ENCODE assay signal across 8 mouse cellular contexts in the genomic region with DNA sequence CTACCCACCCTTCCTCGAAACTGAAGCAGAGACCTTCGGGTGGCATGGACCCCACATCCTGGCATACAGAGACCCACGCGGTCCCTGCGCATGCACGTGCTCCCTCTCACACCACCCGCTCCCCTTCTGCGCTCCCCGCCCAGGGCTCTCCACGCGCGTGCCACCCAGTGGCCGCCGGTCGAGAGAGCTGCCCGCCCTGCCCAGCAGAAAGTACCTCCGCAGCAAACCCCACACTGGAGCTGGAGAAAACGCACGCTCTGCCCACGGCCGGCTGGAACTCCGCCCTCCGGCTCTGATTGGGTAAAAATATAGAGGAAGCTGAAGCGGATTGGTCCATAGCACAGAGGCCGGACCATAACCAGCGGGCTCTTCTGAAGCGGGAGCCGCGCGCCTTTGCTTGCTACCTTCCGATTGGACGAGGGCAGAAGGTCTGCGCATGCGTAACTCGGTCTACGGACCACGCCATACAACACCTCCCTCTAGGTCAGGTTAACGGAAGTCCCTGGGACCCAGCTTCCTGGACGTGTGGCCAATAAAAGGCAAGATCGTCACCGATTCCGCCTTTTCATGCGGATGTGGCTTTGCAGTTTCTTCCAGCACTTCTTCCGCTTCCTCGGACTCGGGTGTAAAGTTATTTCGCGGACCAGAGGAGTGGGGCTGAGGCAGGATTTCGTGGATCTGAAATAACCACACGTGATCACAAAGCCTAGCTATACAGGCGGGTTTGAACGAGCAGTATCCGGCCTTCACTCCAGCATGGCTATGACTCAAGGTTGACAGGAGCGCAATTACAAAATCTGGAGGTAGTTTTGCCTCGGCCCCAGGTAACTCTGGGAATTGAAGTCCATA. TPM values are rescaled to one million over a fixed set of nuclear protein-coding genes. Genes with fewer than 3 reads are reported as not detected.
A peak's percentile ranks its signal among the peaks of the same experiment; 100 is the strongest.
DNase-seq lines count a peak whose midpoint lies in the region; ATAC-seq and TF ChIP-seq lines count a peak whose summit lies in the region.

A gene (minus strand): TSS at position 280 of the 849 bp plus-strand sequence.

- H3K27me3 ChIP-seq in ES-Bruce4 (ENCODE audit: control insufficient read depth, insufficient read depth, low read length, poor library complexity, severe bottlenecking), result no peaks in the 10 kb centered on the region
- no peaks in the 10 kb centered on the region for H3K27me3 ChIP-seq in forebrain, embryonic 13.5 days
- no peaks in the 10 kb centered on the region for H3K27me3 ChIP-seq in liver, postnatal 0 days (ENCODE audit: insufficient read depth, low read length)
- H3K27me3 ChIP-seq in neural tube, embryonic 14.5 days (ENCODE audit: control insufficient read depth, insufficient read depth, low read length), result no peaks in the 10 kb centered on the region

- no peaks in the 10 kb centered on the region for H3K4me1 ChIP-seq in ES-Bruce4 (ENCODE audit: control insufficient read depth, insufficient read depth, low read length)
- peaks cover 17% of the 10 kb centered on the region for H3K4me1 ChIP-seq in forebrain, embryonic 13.5 days
- peaks cover 23% of the 10 kb centered on the region for H3K4me1 ChIP-seq in liver, postnatal 0 days (ENCODE audit: insufficient read depth)
- H3K4me1 ChIP-seq in neural tube, embryonic 14.5 days (ENCODE audit: control insufficient read depth, insufficient read depth, low read length), result peaks cover 9% of the 10 kb centered on the region

- ATAC-seq in cerebellum, adult (ENCODE audit: insufficient number of reproducible peaks, low FRiP score, low TSS enrichment), result peak; percentile 99
- ATAC-seq in forebrain, embryonic 13.5 days, result peak; percentile 99
- ATAC-seq in liver, postnatal 0 days, result peak; percentile 94
- ATAC-seq in neural tube, embryonic 14.5 days (ENCODE audit: low read depth), result peak; percentile 99

- under 1% methylated on average over 55 of the region's 55 CpGs for WGBS in forebrain, embryonic 13.5 days
- WGBS in large intestine, adult 2 months, result under 1% methylated on average over 55 of the region's 55 CpGs
- WGBS in liver, postnatal 0 days (ENCODE audit: insufficient replicate concordance), result under 1% methylated on average over 55 of the region's 55 CpGs
- WGBS in neural tube, embryonic 14.5 days, result under 1% methylated on average over 55 of the region's 55 CpGs

- H3K27ac ChIP-seq in ES-Bruce4 (ENCODE audit: insufficient read depth, low read length), result 0 out of 2 replicates have a peak within 1 kb of the TSS, but pooled peaks have one; percentile 3
- peak within 1 kb of the TSS; percentile 79 for H3K27ac ChIP-seq in forebrain, embryonic 13.5 days
- peak within 1 kb of the TSS; percentile 93 for H3K27ac ChIP-seq in liver, postnatal 0 days (ENCODE audit: low read depth)
- H3K27ac ChIP-seq in neural tube, embryonic 14.5 days (ENCODE audit: low read depth, low read length), result peak within 1 kb of the TSS; percentile 88

- H3K4me3 ChIP-seq in ES-Bruce4 (ENCODE audit: low read depth, low read length), result peak within 1 kb of the TSS; percentile 91
- H3K4me3 ChIP-seq in forebrain, embryonic 13.5 days, result peak within 1 kb of the TSS; percentile 68
- peak within 1 kb of the TSS; percentile 62 for H3K4me3 ChIP-seq in liver, postnatal 0 days (ENCODE audit: low read depth, low read length)
- H3K4me3 ChIP-seq in neural tube, embryonic 14.5 days (ENCODE audit: low read depth, low read length), result peak within 1 kb of the TSS; percentile 45

- H3K36me3 ChIP-seq in ES-Bruce4 (ENCODE audit: control insufficient read depth, insufficient read depth, low read length, poor library complexity, severe bottlenecking), result no peaks in the 10 kb centered on the region
- no peaks in the 10 kb centered on the region for H3K36me3 ChIP-seq in forebrain, embryonic 13.5 days (ENCODE audit: poor library complexity, severe bottlenecking)
- H3K36me3 ChIP-seq in liver, postnatal 0 days (replicated peaks; ENCODE audit: insufficient read depth, low read length), result no peaks in the 10 kb centered on the region
- H3K36me3 ChIP-seq in neural tube, embryonic 14.5 days (ENCODE audit: control insufficient read depth, insufficient read depth, low read length), result no peaks in the 10 kb centered on the region

- intact Hi-C loops in heart, postnatal 10 days (cut with DNase I), result loop anchor here (5.0 kb wide), 2 partner anchors 72 to 103 kb away; a partner anchor contains a TSS

- H3K4me2 ChIP-seq in forebrain, embryonic 13.5 days, result peak within 1 kb of the TSS; percentile 82
- H3K4me2 ChIP-seq in liver, postnatal 0 days (ENCODE audit: low read depth, low read length), result peak within 1 kb of the TSS; percentile 96
- H3K4me2 ChIP-seq in neural tube, embryonic 14.5 days (ENCODE audit: low read depth, low read length), result peak within 1 kb of the TSS; percentile 78

- peak; percentile 99 to 100 for DNase-seq in heart, postnatal 10 days
- peak; percentile 98 for DNase-seq in large intestine, adult 2 months (ENCODE audit: low read depth, low spot score)
- DNase-seq in liver, postnatal 0 days, result peak; percentile 98
- DNase-seq in testis, postnatal 10 days (ENCODE audit: low spot score), result peak; percentile 98

- no peaks in the 10 kb centered on the region for H3K9me3 ChIP-seq in ES-Bruce4 (replicated peaks; ENCODE audit: control insufficient read depth, insufficient read depth, low read length, poor library complexity, severe bottlenecking)
- no peaks in the 10 kb centered on the region for H3K9me3 ChIP-seq in forebrain, embryonic 13.5 days (replicated peaks)
- no peaks in the 10 kb centered on the region for H3K9me3 ChIP-seq in liver, postnatal 0 days (ENCODE audit: low read length)
- no peaks in the 10 kb centered on the region for H3K9me3 ChIP-seq in neural tube, embryonic 14.5 days (ENCODE audit: control insufficient read depth, low read length)

- TF ChIP-seq EP300 in ES-Bruce4 (IDR thresholded peaks at IDR 0.05; ENCODE audit: insufficient read depth, low read depth, low read length), result 0 out of 2 replicates have a peak, but pooled peaks have one; percentile 20
- peak; percentile 72; the same call in 1 of the 2 replicates for TF ChIP-seq EP300 in liver, postnatal 0 days (IDR thresholded peaks at IDR 0.05; ENCODE audit: low read depth)

- TF ChIP-seq CTCF in ES-Bruce4 (IDR thresholded peaks at IDR 0.05; ENCODE audit: low read depth, low read length), result no peak
- peak; percentile 64 for TF ChIP-seq CTCF in liver, postnatal 0 days (IDR thresholded peaks at IDR 0.05; ENCODE audit: low read depth)

- TF ChIP-seq POLR2A in ES-Bruce4 (IDR thresholded peaks at IDR 0.05; ENCODE audit: insufficient read depth, low read length), result peak; percentile 74

- H3K9ac ChIP-seq in ES-Bruce4 (ENCODE audit: low read depth, poor library complexity, severe bottlenecking), result peak within 1 kb of the TSS; percentile 65
- peak within 1 kb of the TSS; percentile 80 for H3K9ac ChIP-seq in forebrain, embryonic 13.5 days
- peak within 1 kb of the TSS; percentile 76 for H3K9ac ChIP-seq in liver, postnatal 0 days (replicated peaks)
- peak within 1 kb of the TSS; percentile 61 for H3K9ac ChIP-seq in neural tube, embryonic 14.5 days (replicated peaks; ENCODE audit: low read depth, low read length)

RNA-seq across cellular contexts. Expression of the gene that starts here (rescaled TPM):
- 73.7 and 75.8 TPM in 2 replicates for polyA plus RNA-seq in ES-Bruce4 (2011; ENCODE audit: insufficient read depth, insufficient read length, low read depth, missing spikeins)
- polyA plus RNA-seq in forebrain, embryonic 13.5 days (2015; fragmentation: Nextera tagmentation; extraction: Ambion mirVana), result 8.4 and 9.3 TPM in 2 replicates
- 1 to 10 TPM; 2.5 to 3.6 TPM for total RNA-seq in heart, postnatal 10 days (2021)
- polyA plus RNA-seq in large intestine, adult 2 months (2012; rRNA removed), result 3.1 and 3.3 TPM in 2 replicates
- polyA plus RNA-seq in liver, postnatal 0 days (2015; fragmentation: Nextera tagmentation; extraction: Ambion mirVana), result 4.7 and 5.1 TPM in 2 replicates
- 5.3 and 5.7 TPM in 2 replicates for polyA plus RNA-seq in neural tube, embryonic 14.5 days (2014; fragmentation: Nextera tagmentation; extraction: Ambion mirVana)

Comparison
In these comparisons a context has a peak if more than half of its experiments do, and no peak if none do; other contexts are left out.
1. Peak in every context shown above with its lines: DNase-seq, ATAC-seq, H3K4me3 ChIP-seq and H3K27ac ChIP-seq.
2. H3K27ac ChIP-seq: peak in every context shown above with its lines; median percentile 93 in liver, postnatal 0 days; 88 in neural tube, embryonic 14.5 days; 79 in forebrain, embryonic 13.5 days; 3 in ES-Bruce4.